ENCODE assay signal across 1 mouse cellular context in the genomic region with DNA sequence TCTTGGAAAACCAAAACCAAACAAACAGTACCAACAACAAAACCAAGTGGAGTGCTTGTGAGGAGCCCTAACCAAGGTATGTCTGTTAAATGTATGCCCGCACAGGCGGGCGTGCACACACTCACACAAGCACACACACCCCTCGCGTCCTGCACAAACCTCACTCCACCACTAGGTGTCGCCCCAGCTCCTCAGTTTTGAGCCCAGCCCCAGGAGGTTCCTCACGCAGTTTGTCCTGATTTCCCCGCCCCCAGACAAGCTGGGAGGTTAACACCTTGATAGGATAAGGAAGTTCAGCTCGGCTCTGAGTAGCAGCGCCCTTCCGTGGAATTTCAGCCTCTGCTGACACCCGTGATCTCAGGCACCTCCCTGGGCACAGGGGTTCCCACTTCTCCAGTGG.
TF ChIP-seq lines count a peak whose summit lies in the region.

No protein-coding gene starts in this region.

TF ChIP-seq in CH12.LX, 34 proteins besides CTCF, POLR2A, EP300 and RAD21 (continued from another document):
- no peak for TF ChIP-seq JUN (IDR thresholded peaks at IDR 0.05; ENCODE audit: insufficient read depth, low read depth, low read length)
- peak; percentile 49; the same call in 1 of the 2 replicates for TF ChIP-seq ZC3H11A (IDR thresholded peaks at IDR 0.05; ENCODE audit: low read depth, low read length)
- TF ChIP-seq E2F4 (IDR thresholded peaks at IDR 0.05; ENCODE audit: insufficient replicate concordance, low read depth, low read length): no peak
- no peak for TF ChIP-seq POLR2AphosphoS2 (IDR thresholded peaks at IDR 0.05; ENCODE audit: low read depth, low read length)
- TF ChIP-seq SIN3A (IDR thresholded peaks at IDR 0.05; ENCODE audit: low read length): no peak
- peak; percentile 53; the same call in 1 of the 2 replicates for TF ChIP-seq MYC (IDR thresholded peaks at IDR 0.05; ENCODE audit: low read depth, low read length)
- no peak for TF ChIP-seq USF1 (IDR thresholded peaks at IDR 0.05; ENCODE audit: low read depth, low read length)
- TF ChIP-seq IRF4 (IDR thresholded peaks at IDR 0.05; ENCODE audit: low read depth, low read length): peak; percentile 61
- TF ChIP-seq ETS1 (conservative IDR thresholded peaks at IDR 0.05; ENCODE audit: low read depth, low read length): no peak
- no peak for TF ChIP-seq MAFK (IDR thresholded peaks at IDR 0.05; ENCODE audit: insufficient replicate concordance, low read length)
- TF ChIP-seq MAZ (IDR thresholded peaks at IDR 0.05; ENCODE audit: low read depth, low read length): peak; percentile 71; the same call in 1 of the 2 replicates
- no peak for TF ChIP-seq MAX (IDR thresholded peaks at IDR 0.05; ENCODE audit: low read length)
- no peak; the same call in 1 of the 2 replicates for TF ChIP-seq NELFE (IDR thresholded peaks at IDR 0.05; ENCODE audit: low read depth, low read length)
- TF ChIP-seq BHLHE40 (IDR thresholded peaks at IDR 0.05; ENCODE audit: low read depth, low read length): peak; percentile 51; the same call in 1 of the 2 replicates
- TF ChIP-seq UBTF (IDR thresholded peaks at IDR 0.05; ENCODE audit: low read depth, low read length): no peak
- 0 out of 2 replicates have a peak, but pooled peaks have one; percentile 35 for TF ChIP-seq TCF12 (IDR thresholded peaks at IDR 0.05; ENCODE audit: low read depth, low read length)
- TF ChIP-seq ELF1 (IDR thresholded peaks at IDR 0.05; ENCODE audit: low read depth, low read length): 0 out of 2 replicates have a peak, but pooled peaks have one; percentile 17
- TF ChIP-seq JUND (conservative IDR thresholded peaks at IDR 0.05; ENCODE audit: low read depth, low read length): no peak
- TF ChIP-seq MEF2A (IDR thresholded peaks at IDR 0.05; ENCODE audit: borderline replicate concordance, low read depth, low read length): no peak
- TF ChIP-seq CHD2 (IDR thresholded peaks at IDR 0.05; ENCODE audit: low read length): no peak
- no peak for TF ChIP-seq CHD1 (IDR thresholded peaks at IDR 0.05; ENCODE audit: low read depth, low read length)
- no peak for TF ChIP-seq ZKSCAN1 (IDR thresholded peaks at IDR 0.05; ENCODE audit: borderline replicate concordance, low read depth, low read length)
- TF ChIP-seq SMC3 (IDR thresholded peaks at IDR 0.05; ENCODE audit: low read depth, low read length): peak; percentile 87
- TF ChIP-seq TBP (conservative IDR thresholded peaks at IDR 0.05; ENCODE audit: low read depth, low read length): no peak
- TF ChIP-seq ZMIZ1 (IDR thresholded peaks at IDR 0.05; ENCODE audit: low read depth, low read length): no peak
